Mouse (Mus musculus) E14TG2a.4 (cell line): ENCODE results near the gene Hist1h2bn.
"Not testable (repeated sequence)": the region's sequence is repeated elsewhere in the genome, so short reads cannot be mapped to it uniquely, and the experiment has no call there.

Source experiments
- H3K27me3 ChIP-seq: 2 replicates; pipeline ENCODE4 v1.6.1; 2014; ENCODE audit warnings: low read length, control low read depth; ENCODE audit not compliant: insufficient read depth
- H3K36me3 ChIP-seq: 2 replicates; pipeline ENCODE4 v1.6.1; 2014; ENCODE audit warnings: low read length, control low read depth; ENCODE audit not compliant: insufficient read depth
- H3K4me1 ChIP-seq: replicated peaks from 2 replicates; pipeline ENCODE4 v1.6.1; 2014; ENCODE audit warnings: low read depth, low read length, control low read depth
- H3K4me3 ChIP-seq: replicated peaks from 2 replicates; pipeline ENCODE4 v1.5.1; 2014; ENCODE audit warnings: mild to moderate bottlenecking, low read length
- H3K9me3 ChIP-seq: 2 replicates; pipeline ENCODE4 v1.6.1; 2014; ENCODE audit warnings: low read length, control low read depth
- CTCF ChIP-seq: conservative IDR thresholded peaks from 2 replicates; pipeline ENCODE4 v1.5.1; 2014; ENCODE audit warnings: low read length
- NANOG ChIP-seq: IDR thresholded peaks from 2 replicates; pipeline ENCODE4 v1.6.1; 2014; ENCODE audit warnings: borderline replicate concordance, low read length, mixed read lengths
- POU5F1 ChIP-seq: IDR thresholded peaks from 2 replicates; pipeline ENCODE4 v1.6.1; 2014; ENCODE audit warnings: low read length, borderline replicate concordance

Hist1h2bn gene

GRCm38 (mm10) chr13:21718381-21719080 lies 35.4 kb upstream of the Hist1h2bn start:
- no peak for TF ChIP-seq POU5F1
- no peak for TF ChIP-seq NANOG
- TF ChIP-seq CTCF = no peak

GRCm38 (mm10) chr13:21721107-21721756 lies 32.7 kb upstream of the Hist1h2bn start:
- H3K4me1 ChIP-seq = peaks cover 23% of the 10 kb centered on the region
- not testable (repeated sequence) for H3K27me3 ChIP-seq, H3K36me3 ChIP-seq
- H3K4me3 ChIP-seq = peak overlapping the region; percentile 66
- H3K9me3 ChIP-seq = peaks cover 21% of the 10 kb centered on the region

More at GRCm38 (mm10) chr13:21718381-21719080, 35.4 kb upstream of the Hist1h2bn start:
- Histone ChIP-seq H3K4me3 (peak overlapping the region; percentile 75), H3K36me3 (no peaks in the 10 kb centered on the region), H3K27me3 (no peaks in the 10 kb centered on the region), H3K4me1 (peaks cover 30% of the 10 kb centered on the region), H3K9me3 (no peaks in the 10 kb centered on the region)

DNA sequence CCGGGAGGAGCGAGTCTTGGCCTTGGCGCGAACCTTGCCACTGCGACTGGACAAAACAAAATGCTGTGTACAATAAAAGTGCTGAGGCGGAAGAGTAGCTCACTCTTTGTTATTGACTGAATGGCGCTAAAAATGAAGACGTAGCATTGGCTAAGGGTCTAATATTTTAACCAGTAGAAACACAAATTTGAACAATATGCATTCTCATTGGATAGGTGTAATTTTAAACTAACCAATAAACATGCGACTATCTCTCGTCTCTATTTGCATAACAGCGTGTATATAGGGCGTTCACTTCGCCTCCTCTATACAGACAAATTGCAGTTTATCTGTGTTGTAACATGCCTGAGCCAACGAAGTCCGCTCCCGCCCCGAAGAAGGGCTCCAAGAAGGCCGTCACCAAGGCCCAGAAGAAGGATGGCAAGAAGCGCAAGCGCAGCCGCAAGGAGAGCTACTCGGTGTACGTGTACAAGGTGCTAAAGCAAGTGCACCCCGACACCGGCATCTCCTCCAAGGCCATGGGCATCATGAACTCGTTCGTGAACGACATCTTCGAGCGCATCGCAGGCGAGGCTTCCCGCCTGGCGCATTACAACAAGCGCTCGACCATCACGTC lies 32.1 kb upstream of the Hist1h2bn start, which contains the start of gene Hist1h2bm:
Gene Hist1h2bm (plus strand): TSS at position 288 of the 616 bp plus-strand sequence.
- Histone ChIP-seq H3K4me3 (peak within 1 kb of the TSS; percentile 66), H3K9me3 (peaks cover 28% of the 10 kb centered on the region), H3K4me1 (peaks cover 23% of the 10 kb centered on the region)
- not testable (repeated sequence) for H3K27me3 ChIP-seq, H3K36me3 ChIP-seq

GRCm38 (mm10) chr13:21722373-21722925 lies 31.5 kb upstream of the Hist1h2bn start:
- peak overlapping the region; percentile 39; the same call in 1 of the 2 replicates for H3K4me3 ChIP-seq
- no peaks in the 10 kb centered on the region for H3K27me3 ChIP-seq
- TF ChIP-seq POU5F1 = no peak
- no peak for TF ChIP-seq CTCF
- TF ChIP-seq NANOG = no peak
- H3K36me3 ChIP-seq = no peaks in the 10 kb centered on the region; the same call in 1 of the 2 replicates
- peaks cover 33% of the 10 kb centered on the region for H3K9me3 ChIP-seq
- peaks cover 23% of the 10 kb centered on the region for H3K4me1 ChIP-seq

- no peak overlapping the region for H3K4me3 ChIP-seq
- H3K27me3 ChIP-seq = no peaks in the 10 kb centered on the region
- H3K36me3 ChIP-seq = no peaks in the 10 kb centered on the region; the same call in 1 of the 2 replicates
- H3K9me3 ChIP-seq = peaks cover 41% of the 10 kb centered on the region
- TF ChIP-seq CTCF = no peak
- no peak for TF ChIP-seq POU5F1
- TF ChIP-seq NANOG = no peak
- peaks cover 23% of the 10 kb centered on the region for H3K4me1 ChIP-seq
Measured at GRCm38 (mm10) chr13:21722993-21723836, 30.7 kb upstream of the Hist1h2bn start.

DNA sequence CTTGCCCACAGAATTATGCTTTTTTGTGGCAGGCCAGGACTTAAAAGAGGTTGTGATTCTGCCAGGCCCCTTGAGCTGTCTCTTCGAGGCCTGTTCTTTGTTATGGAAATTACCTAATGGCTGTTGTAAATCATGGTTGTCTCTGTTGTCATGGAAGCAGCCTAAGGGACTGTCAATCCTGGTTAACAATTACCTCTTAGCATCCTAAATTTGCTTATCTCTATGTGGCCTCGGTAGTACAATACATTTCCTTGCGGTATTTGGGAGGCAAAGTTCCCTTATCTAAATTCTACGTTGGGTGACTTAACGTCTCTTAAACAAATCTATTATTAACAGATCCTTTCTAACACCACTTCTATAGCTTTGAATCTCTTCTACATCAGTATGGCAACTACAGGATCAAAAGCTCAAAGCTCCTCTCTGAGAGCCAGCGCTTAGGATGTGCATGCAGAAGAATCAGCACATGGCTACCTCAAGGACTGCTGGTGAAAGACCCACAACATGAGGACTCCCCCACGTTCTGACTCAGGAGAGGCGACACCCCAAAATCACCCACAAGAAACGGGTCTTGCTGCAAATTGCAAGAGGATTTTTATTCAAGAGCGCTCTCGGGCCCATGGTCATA lies 25.9 kb upstream of the Hist1h2bn start:
- no peak overlapping the region for H3K4me3 ChIP-seq
- H3K36me3 ChIP-seq = no peaks in the 10 kb centered on the region; the same call in 1 of the 2 replicates
- 0 out of 2 replicates have a peak, but pooled peaks cover 5% of the 10 kb centered on the region for H3K27me3 ChIP-seq
- H3K9me3 ChIP-seq = peaks cover 65% of the 10 kb centered on the region
- H3K4me1 ChIP-seq = peaks cover under 1% of the 10 kb centered on the region; the same call in 1 of the 2 replicates
- TF ChIP-seq CTCF = no peak
- no peak for TF ChIP-seq NANOG
- no peak for TF ChIP-seq POU5F1

GRCm38 (mm10) chr13:21729544-21729943 lies 24.4 kb upstream of the Hist1h2bn start:
- H3K4me3 ChIP-seq = no peak overlapping the region
- H3K36me3 ChIP-seq = no peaks in the 10 kb centered on the region; the same call in 1 of the 2 replicates
- TF ChIP-seq CTCF (no peak), NANOG (no peak), POU5F1 (no peak)
- peaks cover 61% of the 10 kb centered on the region for H3K9me3 ChIP-seq
- H3K27me3 ChIP-seq = 0 out of 2 replicates have a peak, but pooled peaks cover 5% of the 10 kb centered on the region
- peaks cover 12% of the 10 kb centered on the region for H3K4me1 ChIP-seq
